Mouse (Mus musculus) lung, embryonic 15.5 days (tissue): ENCODE measurements at regions not wholly inside any gene's neighbourhood (a gene's known extent, or its start where the extent isn't known, plus 50 kb on each side); places are given as distances from the start of the nearest gene placed in this dataset.

Source experiments
- ATAC-seq: fragments of 200-750 bp; cut with Nextera tagmentation; 2 replicates; pipeline ENCODE4 v1.8.0; 2017; ENCODE audit warnings: moderate number of reproducible peaks, borderline replicate concordance; ENCODE audit not compliant: low FRiP score, low TSS enrichment; ENCODE audit errors: extremely low read depth
- H3K27ac ChIP-seq: fragments of 300-500 bp; sonication (generic); 2 replicates; pipeline ENCODE4 v1.5.1; 2015; ENCODE audit warnings: moderate library complexity, mild to moderate bottlenecking, inconsistent platforms
- H3K27me3 ChIP-seq: fragments of 300-500 bp; sonication (generic); 2 replicates; pipeline ENCODE4 v1.6.1; 2015; ENCODE audit warnings: inconsistent platforms
- H3K36me3 ChIP-seq: fragments of 300-500 bp; sonication (generic); 2 replicates; pipeline ENCODE4 v1.6.1; 2015; ENCODE audit warnings: inconsistent platforms
- H3K4me1 ChIP-seq: fragments of 300-500 bp; sonication (generic); 2 replicates; pipeline ENCODE4 v1.6.1; 2015; ENCODE audit warnings: inconsistent platforms
- H3K4me2 ChIP-seq: fragments of 300-500 bp; sonication (generic); 2 replicates; pipeline ENCODE4 v1.6.1; 2015; ENCODE audit warnings: inconsistent platforms, mild to moderate bottlenecking, moderate library complexity
- H3K4me3 ChIP-seq: fragments of 300-500 bp; sonication (generic); 2 replicates; pipeline ENCODE4 v1.5.1; 2015; ENCODE audit warnings: mild to moderate bottlenecking, inconsistent platforms
- H3K9ac ChIP-seq: fragments of 300-500 bp; sonication (generic); 2 replicates; pipeline ENCODE4 v1.6.1; 2015; ENCODE audit warnings: inconsistent platforms
- H3K9me3 ChIP-seq: fragments of 300-500 bp; sonication (generic); 2 replicates; pipeline ENCODE4 v1.6.1; 2016; ENCODE audit warnings: inconsistent platforms
- WGBS: fragments of 180-500 bp; shearing (Covaris S2); methylation state at CpG from one replicate; pipeline ENCODE4 v1.1.7; 2015; 5-methylcytosine and 5-hydroxymethylcytosine counted together

DNA sequence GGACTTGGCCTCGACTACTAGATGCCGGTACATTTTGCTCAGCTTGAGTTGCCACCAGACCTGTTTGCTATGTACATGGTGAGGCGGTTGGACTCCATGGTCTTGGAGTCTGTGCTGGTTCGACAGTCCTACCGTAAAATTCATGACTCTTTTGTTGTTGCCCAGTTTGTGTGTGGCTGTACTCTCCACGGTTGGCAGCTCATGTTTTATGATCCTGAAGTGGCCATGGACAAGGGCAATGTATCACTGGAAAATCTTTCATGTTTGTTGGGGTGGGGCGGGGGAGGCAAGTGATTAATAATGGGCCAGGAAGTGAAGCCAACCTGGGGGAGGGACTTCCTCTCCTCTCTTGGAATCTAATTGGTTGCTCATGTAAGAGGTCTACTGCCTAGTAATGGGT lies 147.0 kb upstream of the Fbxo11 start:
- no peak for ATAC-seq
- WGBS, result 89% methylated on average over 7 of the region's 7 CpGs
- no peaks in the 10 kb centered on the region for H3K9me3 ChIP-seq
- H3K27ac ChIP-seq, result no peak overlapping the region
- H3K36me3 ChIP-seq, result no peaks in the 10 kb centered on the region
- no peak overlapping the region for H3K4me3 ChIP-seq
- H3K27me3 ChIP-seq, result no peaks in the 10 kb centered on the region
- H3K4me1 ChIP-seq, result no peaks in the 10 kb centered on the region
- no peak overlapping the region for H3K9ac ChIP-seq
- no peak overlapping the region for H3K4me2 ChIP-seq

DNA sequence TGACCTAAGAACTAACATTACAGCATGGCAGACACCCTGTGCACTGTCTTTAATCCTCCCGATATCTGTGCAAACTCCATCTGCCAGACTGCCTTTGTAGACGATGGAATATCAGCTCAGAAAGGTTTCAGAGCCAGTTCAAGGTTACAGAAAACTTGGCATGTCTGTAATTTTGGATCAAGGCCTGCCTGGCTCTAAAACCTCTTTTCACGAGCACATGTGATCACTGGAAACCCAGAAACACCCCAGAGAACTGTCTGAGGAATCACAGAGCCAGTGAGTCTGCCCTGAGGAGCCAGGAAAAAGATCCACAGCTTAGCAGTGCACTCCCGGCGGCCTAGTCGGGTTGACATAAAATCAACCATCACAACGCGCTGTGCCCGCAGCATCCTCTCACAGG lies 149.7 kb upstream of the Fbxo11 start:
- Histone ChIP-seq H3K9me3 (no peaks in the 10 kb centered on the region), H3K27me3 (no peaks in the 10 kb centered on the region), H3K36me3 (no peaks in the 10 kb centered on the region), H3K9ac (no peak overlapping the region), H3K4me3 (no peak overlapping the region), H3K4me2 (no peak overlapping the region), H3K27ac (no peak overlapping the region), H3K4me1 (no peaks in the 10 kb centered on the region)
- ATAC-seq, result no peak
- WGBS, result 78% methylated on average over 9 of the region's 9 CpGs

DNA sequence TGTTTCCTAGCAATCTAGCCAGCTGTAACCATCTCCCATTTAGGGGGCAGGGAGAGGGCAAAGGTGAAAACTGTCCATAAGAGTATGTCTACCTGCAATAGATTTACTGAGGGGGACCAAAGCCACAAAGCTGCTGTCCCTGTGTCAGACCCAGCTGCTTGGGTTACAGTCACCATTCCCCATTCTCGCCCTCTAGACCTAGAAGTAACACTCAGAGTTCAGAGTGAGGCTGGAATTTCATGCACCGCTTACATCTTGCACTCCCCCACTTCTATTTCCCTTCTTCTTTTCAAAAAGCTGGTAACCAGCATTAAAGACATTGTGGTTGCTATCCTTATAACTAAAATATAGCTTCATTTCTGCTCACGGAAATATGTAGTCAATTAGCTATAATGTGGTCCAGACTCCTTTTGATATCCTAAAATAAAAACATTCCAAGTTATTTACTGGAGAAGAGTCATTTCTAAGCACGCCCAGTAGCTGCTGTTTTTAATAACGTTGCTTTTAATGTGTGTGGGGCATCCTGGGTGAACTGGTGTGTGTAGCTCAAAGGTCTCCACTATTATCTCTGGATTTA lies 157.4 kb upstream of the Fbxo11 start:
- no peaks in the 10 kb centered on the region for H3K36me3 ChIP-seq
- H3K27ac ChIP-seq, result no peak overlapping the region
- ATAC-seq, result no peak
- no peaks in the 10 kb centered on the region for H3K4me1 ChIP-seq
- no peaks in the 10 kb centered on the region for H3K27me3 ChIP-seq
- H3K9ac ChIP-seq, result no peak overlapping the region
- no peak overlapping the region for H3K4me3 ChIP-seq
- H3K4me2 ChIP-seq, result no peak overlapping the region
- H3K9me3 ChIP-seq, result no peaks in the 10 kb centered on the region; the same call in 1 of the 2 replicates
- WGBS, result 63% methylated on average over 5 of the region's 5 CpGs

DNA sequence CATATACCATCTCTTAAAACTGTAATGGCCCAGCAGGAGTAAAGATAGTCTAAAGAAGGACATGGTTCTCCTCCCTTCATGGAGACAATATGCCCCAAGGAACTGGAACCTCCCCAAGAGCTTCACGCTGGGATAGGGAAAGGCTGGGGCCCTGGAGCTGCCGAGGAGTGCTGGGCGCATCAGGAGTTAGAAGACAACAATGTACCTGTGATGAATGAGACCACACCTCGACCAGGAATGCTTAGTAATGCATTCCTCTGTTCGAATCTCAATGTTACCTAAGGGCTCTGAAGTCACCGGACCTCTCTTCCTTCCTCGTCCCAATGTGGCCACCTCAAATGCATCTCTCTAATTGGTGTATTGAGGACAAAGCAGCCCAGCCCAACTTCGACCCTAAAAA lies 175.4 kb upstream of the Fbxo11 start:
- H3K9me3 ChIP-seq, result no peaks in the 10 kb centered on the region
- H3K27me3 ChIP-seq, result no peaks in the 10 kb centered on the region
- ATAC-seq, result no peak
- H3K4me2 ChIP-seq, result no peak overlapping the region
- 73% methylated on average over 8 of the region's 8 CpGs for WGBS
- no peak overlapping the region for H3K4me3 ChIP-seq
- H3K4me1 ChIP-seq, result no peaks in the 10 kb centered on the region
- no peak overlapping the region for H3K9ac ChIP-seq
- no peaks in the 10 kb centered on the region for H3K36me3 ChIP-seq
- H3K27ac ChIP-seq, result no peak overlapping the region

DNA sequence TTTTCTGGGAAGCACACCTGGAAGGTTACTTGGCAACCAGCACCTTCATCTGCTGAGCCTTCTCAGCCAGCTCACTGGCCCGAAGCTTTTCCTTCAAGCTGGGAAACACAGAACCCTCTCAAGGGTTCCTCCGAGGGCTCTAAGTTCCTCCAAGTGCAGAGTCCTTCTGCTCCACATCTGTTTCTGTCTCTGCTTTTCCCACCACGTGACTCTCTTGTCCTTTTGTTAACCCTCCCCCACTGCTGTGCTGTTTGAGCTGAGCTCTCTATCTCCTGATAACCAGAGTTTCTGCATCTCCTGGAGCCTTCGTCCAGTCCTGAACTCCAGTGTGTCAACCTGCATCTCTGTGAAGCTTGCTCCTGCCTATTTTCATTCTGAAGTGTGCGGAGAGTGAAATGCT lies 183.5 kb upstream of the Fbxo11 start:
- Histone ChIP-seq H3K9me3 (no peaks in the 10 kb centered on the region), H3K4me2 (no peak overlapping the region), H3K36me3 (no peaks in the 10 kb centered on the region), H3K27me3 (no peaks in the 10 kb centered on the region), H3K9ac (no peak overlapping the region), H3K4me1 (peaks cover 16% of the 10 kb centered on the region), H3K4me3 (no peak overlapping the region), H3K27ac (no peak overlapping the region)
- WGBS, result 46% methylated on average over 5 of the region's 5 CpGs
- no peak for ATAC-seq

DNA sequence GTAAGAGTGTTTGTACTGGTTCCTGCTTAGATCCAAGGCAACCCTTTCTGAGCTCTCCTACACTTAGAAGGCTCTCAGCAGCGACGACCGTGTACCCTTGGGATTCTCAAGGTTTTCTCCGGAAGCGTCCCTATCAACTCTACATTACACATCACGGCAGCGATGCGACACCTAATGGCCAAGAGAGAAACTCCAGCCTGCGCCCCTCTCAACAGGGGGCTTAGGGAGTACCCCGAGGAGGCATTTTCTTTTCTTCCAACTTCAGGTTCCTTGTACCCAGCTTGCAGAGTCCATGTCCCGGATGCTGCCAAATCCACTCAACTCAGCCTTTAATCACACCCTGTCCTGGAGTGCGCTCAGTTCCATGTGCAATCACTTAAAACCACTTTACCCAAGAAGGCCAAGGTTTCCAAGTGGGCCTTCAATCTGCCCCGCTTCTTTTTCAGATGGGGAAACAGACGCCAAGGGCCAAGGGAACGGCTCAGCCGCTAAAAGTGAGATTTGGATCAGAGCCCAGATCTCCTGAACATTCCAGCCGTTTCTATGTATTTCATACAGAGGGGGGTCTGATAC lies 186.9 kb upstream of the Fbxo11 start:
- ATAC-seq, result peak; percentile 82
- H3K36me3 ChIP-seq, result no peaks in the 10 kb centered on the region
- H3K27ac ChIP-seq, result peak overlapping the region; percentile 77
- 6% methylated on average over 17 of the region's 17 CpGs for WGBS
- H3K27me3 ChIP-seq, result no peaks in the 10 kb centered on the region
- peak overlapping the region; percentile 51 for H3K4me2 ChIP-seq
- 0 out of 2 replicates have a peak overlapping the region, but pooled peaks have one; percentile 8 for H3K9ac ChIP-seq
- no peaks in the 10 kb centered on the region for H3K9me3 ChIP-seq
- no peak overlapping the region for H3K4me3 ChIP-seq
- peaks cover 20% of the 10 kb centered on the region for H3K4me1 ChIP-seq

DNA sequence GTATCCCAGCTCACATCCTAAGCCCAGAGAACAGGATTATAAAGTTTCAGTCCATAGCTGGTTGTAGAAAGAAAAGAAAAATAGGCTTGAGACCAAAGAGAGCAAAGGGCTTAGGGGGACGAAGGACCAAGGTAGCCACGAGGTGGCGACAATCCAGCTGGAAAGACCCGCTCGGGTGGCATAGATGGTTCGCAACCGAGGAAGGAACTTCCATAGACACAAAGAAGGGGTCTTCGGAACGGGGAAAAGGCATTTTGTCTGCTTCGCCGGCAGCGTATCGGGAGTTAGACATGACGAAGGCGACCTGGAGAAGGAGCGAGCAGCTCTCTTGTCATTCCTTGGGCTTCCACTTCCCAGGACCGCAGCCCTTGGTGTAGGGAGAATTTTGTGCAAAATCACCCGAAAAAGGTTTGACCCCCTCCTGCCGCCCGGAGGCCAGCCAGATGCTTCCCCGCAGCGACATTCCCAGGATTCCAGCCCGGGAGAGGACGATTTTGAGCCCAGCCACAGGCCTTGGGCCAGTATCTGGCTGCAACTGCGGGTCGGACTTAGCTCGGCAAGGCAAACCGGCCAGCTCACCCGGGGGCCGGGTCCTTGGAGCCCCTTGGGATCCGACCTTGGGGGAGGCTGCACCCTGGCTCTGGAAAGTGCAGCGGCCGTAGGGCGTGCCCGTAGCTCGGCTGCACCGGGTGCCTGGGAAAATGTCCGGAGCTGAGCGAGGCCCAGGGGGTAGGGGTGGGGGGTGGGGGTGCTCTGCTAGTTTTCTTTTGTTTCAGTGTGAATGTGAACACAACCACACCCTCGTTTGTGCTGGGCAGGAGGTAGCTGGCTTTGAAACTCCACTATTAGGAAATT lies 184.5 kb upstream of the Foxn2 start:
- WGBS, result under 1% methylated on average over 39 of the region's 40 CpGs
- H3K27ac ChIP-seq, result peak overlapping the region; percentile 95
- ATAC-seq, result peak; percentile 55
- no peaks in the 10 kb centered on the region for H3K27me3 ChIP-seq
- H3K4me2 ChIP-seq, result peak overlapping the region; percentile 90
- peak overlapping the region; percentile 81 for H3K9ac ChIP-seq
- H3K36me3 ChIP-seq, result no peaks in the 10 kb centered on the region
- peak overlapping the region; percentile 57 for H3K4me3 ChIP-seq
- H3K4me1 ChIP-seq, result peaks cover 34% of the 10 kb centered on the region
- no peaks in the 10 kb centered on the region for H3K9me3 ChIP-seq

DNA sequence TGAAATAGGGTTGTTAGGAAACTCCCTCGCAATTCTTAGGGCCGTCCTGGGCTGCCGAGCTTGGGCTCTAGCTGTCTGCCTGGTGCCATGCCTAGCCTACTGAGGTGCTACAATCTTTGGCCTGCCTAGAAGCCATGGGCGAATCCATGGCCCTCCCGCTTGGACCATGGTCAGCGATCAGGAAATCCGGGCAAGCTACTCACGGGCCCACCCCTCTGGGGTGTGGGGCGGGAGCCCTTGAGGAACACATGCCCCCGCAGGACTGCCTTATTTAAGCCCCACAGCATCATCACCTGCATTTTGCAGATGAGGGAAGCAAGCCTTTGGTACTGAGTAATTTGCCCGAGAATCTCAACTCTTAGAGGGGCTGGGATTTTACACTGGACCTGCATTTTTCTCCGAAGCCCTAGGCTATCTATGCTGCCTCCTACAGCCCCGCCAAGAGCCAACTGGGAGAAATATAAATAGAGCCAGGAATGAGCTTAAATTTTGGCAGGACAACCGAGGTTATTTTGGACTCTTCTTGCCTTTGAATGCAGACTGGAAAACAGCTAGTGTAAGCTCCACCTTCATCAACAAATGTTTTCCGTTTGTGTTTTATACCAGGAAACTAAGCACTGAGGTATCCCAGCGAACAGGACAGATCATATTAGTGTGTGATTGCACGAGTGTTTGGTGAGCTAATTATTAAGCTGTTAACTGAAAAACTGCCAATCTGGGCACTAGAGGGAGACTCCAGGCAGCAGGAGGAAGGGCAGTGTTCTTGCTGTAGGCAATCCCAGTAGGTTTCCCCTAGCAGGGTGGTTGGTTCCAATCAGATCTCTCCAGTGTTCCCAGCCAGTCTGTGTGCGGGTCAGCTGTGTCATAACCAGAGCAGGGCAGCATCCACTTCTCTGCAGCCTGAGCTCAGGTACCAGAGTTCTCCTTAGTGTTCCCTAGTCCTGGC lies 183.6 kb upstream of the Foxn2 start:
- H3K36me3 ChIP-seq, result no peaks in the 10 kb centered on the region
- no peaks in the 10 kb centered on the region for H3K9me3 ChIP-seq
- WGBS, result under 1% methylated on average over 18 of the region's 18 CpGs
- peak; percentile 76 for ATAC-seq
- peak overlapping the region; percentile 90 for H3K4me2 ChIP-seq
- H3K9ac ChIP-seq, result peak overlapping the region; percentile 81
- peaks cover 27% of the 10 kb centered on the region for H3K4me1 ChIP-seq
- peak overlapping the region; percentile 57 for H3K4me3 ChIP-seq
- no peaks in the 10 kb centered on the region for H3K27me3 ChIP-seq
- peak overlapping the region; percentile 95 for H3K27ac ChIP-seq

DNA sequence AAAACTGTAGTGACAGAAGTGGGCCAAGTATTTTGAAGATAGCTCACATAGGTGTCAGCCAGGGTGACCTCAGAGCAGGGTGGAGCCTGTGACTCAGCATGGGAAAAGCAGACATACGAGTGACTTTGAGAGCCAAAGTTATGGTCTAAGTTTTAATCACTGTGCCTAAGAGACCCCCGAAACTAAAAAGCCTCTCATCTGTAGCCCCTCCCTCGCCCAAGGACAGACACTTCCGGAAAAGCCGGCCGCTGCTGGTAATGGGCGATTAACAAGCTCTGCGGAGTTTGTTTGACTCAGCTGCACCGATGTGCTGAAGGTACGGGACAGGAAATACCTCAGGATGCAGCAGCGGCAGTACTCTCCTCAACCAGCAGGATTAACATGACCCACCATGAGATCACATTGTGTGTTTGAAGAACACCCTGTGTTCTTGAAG lies 182.1 kb upstream of the Foxn2 start:
- no peaks in the 10 kb centered on the region for H3K27me3 ChIP-seq
- WGBS, result 60% methylated on average over 11 of the region's 11 CpGs
- H3K4me1 ChIP-seq, result peaks cover 18% of the 10 kb centered on the region
- H3K9me3 ChIP-seq, result no peaks in the 10 kb centered on the region
- H3K9ac ChIP-seq, result no peak overlapping the region
- ATAC-seq, result no peak
- H3K27ac ChIP-seq, result peak overlapping the region; percentile 8; the same call in 1 of the 2 replicates
- H3K36me3 ChIP-seq, result no peaks in the 10 kb centered on the region
- peak overlapping the region; percentile 20; the same call in 1 of the 2 replicates for H3K4me2 ChIP-seq
- no peak overlapping the region for H3K4me3 ChIP-seq

DNA sequence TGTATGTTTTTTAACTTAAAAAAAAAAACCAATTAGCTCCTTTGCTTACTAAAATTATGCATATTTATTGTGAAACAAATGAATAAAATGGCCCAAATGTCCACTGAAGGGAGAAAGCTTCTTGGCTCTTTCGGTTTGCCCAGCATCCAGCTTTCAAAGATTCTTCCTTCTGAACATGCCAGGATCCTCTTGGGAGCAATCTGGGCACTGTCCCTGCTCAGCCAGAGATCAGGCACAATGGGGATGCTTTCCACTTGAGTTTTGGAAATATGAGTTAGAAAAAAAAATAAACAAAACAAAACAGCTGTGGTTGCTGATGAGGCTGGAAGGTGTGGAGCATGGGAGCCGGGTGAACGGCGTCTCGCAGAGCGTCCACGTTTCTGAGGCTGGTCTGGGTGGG lies 180.3 kb upstream of the Foxn2 start:
- Histone ChIP-seq H3K4me3 (no peak overlapping the region), H3K27ac (no peak overlapping the region), H3K4me1 (peaks cover 18% of the 10 kb centered on the region), H3K9me3 (no peaks in the 10 kb centered on the region), H3K36me3 (no peaks in the 10 kb centered on the region), H3K9ac (no peak overlapping the region), H3K27me3 (no peaks in the 10 kb centered on the region), H3K4me2 (no peak overlapping the region)
- WGBS, result 91% methylated on average over 7 of the region's 7 CpGs
- ATAC-seq, result no peak

DNA sequence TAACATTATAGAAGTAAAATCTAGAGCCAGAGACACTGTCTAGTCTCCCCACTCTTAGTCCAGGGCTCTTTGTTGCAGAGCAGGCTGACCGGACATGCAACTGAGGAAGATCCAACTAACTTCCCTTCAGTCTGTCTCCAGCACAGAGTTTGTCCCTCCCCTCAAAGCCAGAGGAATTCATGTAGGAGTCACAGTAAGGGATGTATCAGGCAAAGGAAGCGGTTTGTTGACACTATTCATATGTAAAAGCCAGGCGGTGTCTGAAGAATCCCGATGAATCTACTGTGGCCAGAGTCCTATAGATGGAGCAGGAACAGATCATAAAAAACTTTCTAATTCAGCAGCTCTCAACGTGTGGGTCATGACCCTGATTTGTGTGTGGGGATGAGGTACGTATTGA lies 179.7 kb upstream of the Foxn2 start:
- Histone ChIP-seq H3K9me3 (no peaks in the 10 kb centered on the region), H3K27me3 (no peaks in the 10 kb centered on the region), H3K4me1 (peaks cover 18% of the 10 kb centered on the region), H3K9ac (no peak overlapping the region), H3K36me3 (no peaks in the 10 kb centered on the region), H3K4me2 (no peak overlapping the region), H3K27ac (no peak overlapping the region), H3K4me3 (no peak overlapping the region)
- 51% methylated on average over 6 of the region's 6 CpGs for WGBS
- ATAC-seq, result no peak
